Mouse (Mus musculus): ENCODE measurements around the gene Col6a2.

Col6a2 gene

GRCm38 (mm10) chr10:76636026-76636425, 12.6 kb upstream of the Col6a2 start:
- peak; percentile 77 for DNase-seq

- no peak for DNase-seq
Measured at GRCm38 (mm10) chr10:76634584-76634983, 11.2 kb upstream of the Col6a2 start.

GRCm38 (mm10) chr10:76634094-76634571, 10.7 kb upstream of the Col6a2 start:
- peak; percentile 47 for DNase-seq

- DNase-seq, result no peak
Measured at GRCm38 (mm10) chr10:76632630-76633029, 9.2 kb upstream of the Col6a2 start.

GRCm38 (mm10) chr10:76630657-76631056, 7.2 kb upstream of the Col6a2 start:
- no peak for DNase-seq

- DNase-seq, result peak; percentile 36
Measured at GRCm38 (mm10) chr10:76627714-76628113, 4.3 kb upstream of the Col6a2 start.

- no peak for DNase-seq
Measured at GRCm38 (mm10) chr10:76624903-76625302, 1.5 kb upstream of the Col6a2 start.

- no peak for DNase-seq
Measured at GRCm38 (mm10) chr10:76623734-76624133, 304 bp upstream of the Col6a2 start.

GRCm38 (mm10) chr10:76622411-76622810, 1.0 kb downstream of the Col6a2 start:
- DNase-seq, result no peak

GRCm38 (mm10) chr10:76612473-76612872, 11.0 kb downstream of the Col6a2 start:
- DNase-seq, result no peak

GRCm38 (mm10) chr10:76602690-76603089, 20.7 kb downstream of the Col6a2 start:
- DNase-seq, result no peak

- DNase-seq, result no peak
Measured at GRCm38 (mm10) chr10:76596338-76596737, 27.1 kb downstream of the Col6a2 start.

- no peak for DNase-seq
Measured at GRCm38 (mm10) chr10:76590197-76590596, 33.2 kb downstream of the Col6a2 start.

GRCm38 (mm10) chr10:76586190-76586589, 37.2 kb downstream of the Col6a2 start:
- DNase-seq, result no peak

- no peak for DNase-seq
Measured at GRCm38 (mm10) chr10:76584138-76584537, 39.3 kb downstream of the Col6a2 start.

GRCm38 (mm10) chr10:76576920-76577319, 46.5 kb downstream of the Col6a2 start:
- no peak for DNase-seq

- DNase-seq, result no peak
Measured at GRCm38 (mm10) chr10:76575374-76575773, 48.1 kb downstream of the Col6a2 start, which contains the start of gene Ftcd. TSS of gene Ftcd (plus strand) at chr10:76575648.

GRCm38 (mm10) chr10:76572151-76572550, 51.3 kb downstream of the Col6a2 start:
- no peak for DNase-seq

GRCm38 (mm10) chr10:76571070-76571469, 52.4 kb downstream of the Col6a2 start:
- no peak for DNase-seq

- no peak for DNase-seq
Measured at GRCm38 (mm10) chr10:76569996-76570685, 53.3 kb downstream of the Col6a2 start.

- no peak for DNase-seq
Measured at GRCm38 (mm10) chr10:76561972-76562371, 61.5 kb downstream of the Col6a2 start, which contains the start of gene Spatc1l. TSS of gene Spatc1l (plus strand) at chr10:76562272.

GRCm38 (mm10) chr10:76554061-76554460, 69.4 kb downstream of the Col6a2 start:
- DNase-seq, result peak; percentile 12

- DNase-seq, result no peak
Measured at GRCm38 (mm10) chr10:76551556-76551955, 71.9 kb downstream of the Col6a2 start.

- DNase-seq, result peak; percentile 21
Measured at GRCm38 (mm10) chr10:76550458-76550857, 73.0 kb downstream of the Col6a2 start.

GRCm38 (mm10) chr10:76548218-76548617, 75.2 kb downstream of the Col6a2 start:
- no peak for DNase-seq

All from lung, postnatal 10 days (tissue).